In genomic region chr13:109662099-109662498, GRCm38 (mm10) we compare ENCODE assay signal across 16 mouse cellular contexts.
DNase-seq lines count a peak whose midpoint lies in the region; ATAC-seq and TF ChIP-seq lines count a peak whose summit lies in the region.
"Had no signal": no experiment of that assay in that cellular context is flagged by ENCODE, and none has a peak within 500 bp of the region (broad histone marks: within the 10 kb centered on the region; RNA-seq: fewer than 3 reads in every experiment).

No protein-coding gene starts in this region.

- 65% methylated on average over 5 of the region's 5 CpGs for WGBS in heart, embryonic 13.5 days
- WGBS in kidney, embryonic 14.5 days, result 15% methylated on average over 5 of the region's 5 CpGs
- 49% methylated on average over 5 of the region's 5 CpGs for WGBS in limb, embryonic 10.5 days

- no peak overlapping the region for H3K4me2 ChIP-seq in heart, embryonic 13.5 days
- no peak overlapping the region for H3K4me2 ChIP-seq in kidney, embryonic 14.5 days (replicated peaks; ENCODE audit: low read depth, low read length)
- peak overlapping the region; percentile 70 for H3K4me2 ChIP-seq in myocyte (ENCODE audit: low read depth)
- H3K4me2 ChIP-seq: lung, embryonic 14.5 days; neural tube, embryonic 13.5 days had no signal

- H3K4me3 ChIP-seq in heart, embryonic 13.5 days, result no peak overlapping the region
- H3K4me3 ChIP-seq in kidney, embryonic 14.5 days (ENCODE audit: low read length), result no peak overlapping the region
- H3K4me3 ChIP-seq in limb, embryonic 10.5 days, result no peak overlapping the region
- no peak overlapping the region for H3K4me3 ChIP-seq in myocyte
- H3K4me3 ChIP-seq: megakaryocyte, embryonic 14.5 days; neural tube, embryonic 13.5 days had no signal

- intact Hi-C loops in heart, postnatal 10 days (cut with DNase I), result no loop called here

- no peaks in the 10 kb centered on the region for H3K79me2 ChIP-seq in myocyte (ENCODE audit: control insufficient read depth, insufficient read depth)

- no peaks in the 10 kb centered on the region for H3K9me3 ChIP-seq in heart, embryonic 13.5 days
- no peaks in the 10 kb centered on the region for H3K9me3 ChIP-seq in kidney, embryonic 14.5 days (ENCODE audit: control insufficient read depth, low read length)
- no peaks in the 10 kb centered on the region for H3K9me3 ChIP-seq in limb, embryonic 10.5 days (replicated peaks)
- H3K9me3 ChIP-seq: megakaryocyte, embryonic 14.5 days; neural tube, embryonic 13.5 days had no signal

- H3K27me3 ChIP-seq in heart, embryonic 13.5 days (replicated peaks), result no peaks in the 10 kb centered on the region
- no peaks in the 10 kb centered on the region for H3K27me3 ChIP-seq in kidney, embryonic 14.5 days (ENCODE audit: control insufficient read depth, insufficient read depth, low read length)
- H3K27me3 ChIP-seq in limb, embryonic 10.5 days (ENCODE audit: low read depth, poor library complexity, severe bottlenecking), result no peaks in the 10 kb centered on the region
- H3K27me3 ChIP-seq in myocyte (ENCODE audit: control insufficient read depth, insufficient read depth, insufficient read length), result no peaks in the 10 kb centered on the region
- H3K27me3 ChIP-seq: megakaryocyte, embryonic 14.5 days; neural tube, embryonic 13.5 days had no signal

- peak overlapping the region; percentile 22; the same call in 1 of the 2 replicates for H3K27ac ChIP-seq in heart, embryonic 13.5 days (replicated peaks)
- H3K27ac ChIP-seq in kidney, embryonic 14.5 days (ENCODE audit: low read depth, low read length), result peak overlapping the region; percentile 61; the same call in 1 of the 2 replicates
- H3K27ac ChIP-seq in limb, embryonic 10.5 days, result peak overlapping the region; percentile 19; the same call in 1 of the 2 replicates
- H3K27ac ChIP-seq: neural tube, embryonic 13.5 days had no signal

- peaks cover 54% of the 10 kb centered on the region for H3K4me1 ChIP-seq in heart, embryonic 13.5 days
- H3K4me1 ChIP-seq in kidney, embryonic 14.5 days (ENCODE audit: control insufficient read depth, insufficient read depth, low read length), result peaks cover 10% of the 10 kb centered on the region; the same call in 1 of the 2 replicates
- peaks cover 33% of the 10 kb centered on the region for H3K4me1 ChIP-seq in limb, embryonic 10.5 days

- TF ChIP-seq POLR2A in myocyte (IDR thresholded peaks at IDR 0.05; ENCODE audit: insufficient read length, low read depth), result no peak

- no peak for DNase-seq in heart, postnatal 10 days
- DNase-seq in limb, embryonic 10.5 days (ENCODE audit: low spot score), result no peak
- DNase-seq in adrenal gland, adult 2 months, result no peak
- DNase-seq: cerebellum, adult 11-12 months; cerebellum, postnatal 36 days; heart, postnatal 36 days; layer of hippocampus, adult 9-11 months; lung, embryonic 14.5 days; thymus, adult 18-20 months had no signal

- no peak overlapping the region for H3K9ac ChIP-seq in heart, embryonic 13.5 days
- H3K9ac ChIP-seq in kidney, embryonic 14.5 days (ENCODE audit: low read depth, low read length), result no peak overlapping the region
- H3K9ac ChIP-seq: forebrain, postnatal 0 days; lung, embryonic 14.5 days; neural tube, embryonic 13.5 days had no signal

- no peak overlapping the region for H3ac ChIP-seq in myocyte (ENCODE audit: control insufficient read depth, insufficient read length)

- H3K36me3 ChIP-seq in heart, embryonic 13.5 days, result no peaks in the 10 kb centered on the region
- no peaks in the 10 kb centered on the region for H3K36me3 ChIP-seq in kidney, embryonic 14.5 days (ENCODE audit: control insufficient read depth, insufficient read depth, low read length)
- no peaks in the 10 kb centered on the region for H3K36me3 ChIP-seq in limb, embryonic 10.5 days
- H3K36me3 ChIP-seq in myocyte (ENCODE audit: control insufficient read depth, insufficient read depth), result no peaks in the 10 kb centered on the region
- H3K36me3 ChIP-seq: neural tube, embryonic 13.5 days had no signal

- ATAC-seq in heart, embryonic 13.5 days (ENCODE audit: extremely low read depth, insufficient number of reproducible peaks, low FRiP score, low TSS enrichment), result no peak
- peak; percentile 91 for ATAC-seq in kidney, embryonic 14.5 days (ENCODE audit: low FRiP score, low TSS enrichment)
- no peak for ATAC-seq in inflammation-experienced regulatory T-cells, adult 6 months

TF ChIP-seq in myocyte, 11 proteins besides CTCF, POLR2A, EP300 and RAD21:
- TF ChIP-seq E2F4 (IDR thresholded peaks at IDR 0.05; ENCODE audit: insufficient read depth) (no peak), POLR2AphosphoS2 (IDR thresholded peaks at IDR 0.05; ENCODE audit: insufficient read length, low read depth) (no peak), MYOD1 (IDR thresholded peaks at IDR 0.05; ENCODE audit: control insufficient read depth in 1 of 3, insufficient read length in 2 of 3, low read depth in 2 of 3) (no peak), USF1 (IDR thresholded peaks at IDR 0.05; ENCODE audit: low read depth) (no peak), CEBPB (IDR thresholded peaks at IDR 0.05; ENCODE audit: insufficient read depth, poor library complexity, severe bottlenecking) (no peak), SRF (IDR thresholded peaks at IDR 0.05; ENCODE audit: control insufficient read depth, insufficient read length, low read depth) (no peak), REST (IDR thresholded peaks at IDR 0.05; ENCODE audit: insufficient read depth, insufficient read length) (no peak)
TF ChIP-seq in myocyte: peak in this region for 0.
